Mouse (Mus musculus) kidney, postnatal 36 days (tissue): Measurements from ENCODE around the gene Tmem219.
"Not testable (repeated sequence)": the region's sequence is repeated elsewhere in the genome, so short reads cannot be mapped to it uniquely, and the experiment has no call there.

Experiments
- DNase-seq, 2 experiments: peaks; one replicate each; pipeline ENCODE4 v3.0.0; 2021 to 2022; ENCODE audit warnings: mixed read lengths in 2 of 2

Gene Tmem219

DNA sequence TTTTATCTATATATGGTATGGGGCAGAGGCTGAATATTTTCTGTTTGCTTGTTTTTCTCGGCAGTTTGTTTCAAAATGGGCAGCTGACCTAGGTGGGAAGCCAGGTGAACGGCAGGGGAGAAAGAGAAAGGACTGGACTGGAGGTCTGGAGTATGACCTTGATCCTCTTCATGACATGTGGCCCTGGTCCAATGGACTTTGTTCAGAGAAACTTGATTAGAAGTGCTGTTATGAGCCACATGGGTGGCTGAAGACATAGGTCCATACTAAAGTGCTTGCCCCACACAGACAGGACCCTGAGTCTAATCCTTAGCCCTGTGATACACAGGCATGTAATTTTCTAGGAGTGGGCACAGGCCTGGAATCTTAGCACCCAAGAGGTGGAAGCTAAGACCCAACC is 1.2 kb downstream of the Tmem219 start:
- peak; percentile 71 to 74 for DNase-seq

DNA sequence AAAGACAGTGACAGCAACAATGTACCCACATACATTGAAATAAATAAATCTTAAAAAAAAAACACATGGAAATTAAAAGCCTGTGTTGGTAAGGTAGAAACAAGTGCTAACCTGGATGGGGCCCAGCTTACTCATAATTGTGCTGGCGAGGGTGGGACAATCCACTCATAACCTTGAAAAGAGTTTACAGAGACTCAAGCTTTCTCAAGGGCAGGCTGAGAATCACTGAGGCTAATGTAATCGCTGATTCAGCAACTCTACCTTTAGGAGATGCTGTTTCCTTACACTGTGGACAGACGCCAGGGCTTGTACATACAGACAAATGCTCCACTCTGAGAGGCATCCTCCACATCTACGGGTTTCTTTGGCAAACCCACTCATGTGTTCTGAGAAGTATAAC is 2.7 kb downstream of the Tmem219 start:
- no peak for DNase-seq

DNA sequence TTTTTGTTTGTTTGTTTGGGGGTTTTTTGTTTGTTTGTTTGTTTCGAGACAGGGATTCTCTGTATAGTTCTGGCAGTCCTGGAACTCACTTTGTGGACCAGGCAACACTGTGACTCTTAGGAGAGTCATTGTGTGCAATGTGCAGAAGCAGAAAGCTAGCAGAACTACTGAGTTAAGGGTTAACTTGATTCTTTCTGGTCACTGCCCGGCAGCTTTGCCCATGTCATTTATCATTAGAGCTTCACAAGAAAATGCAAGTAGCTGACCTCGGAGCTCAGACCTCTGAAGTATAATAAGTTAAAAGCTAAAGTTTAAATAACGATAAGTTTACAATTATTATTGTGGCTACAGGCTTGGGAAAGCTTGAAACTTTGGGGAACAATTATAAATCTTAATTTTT is 4.4 kb downstream of the Tmem219 start:
- peak; percentile 35 to 49 for DNase-seq

DNA sequence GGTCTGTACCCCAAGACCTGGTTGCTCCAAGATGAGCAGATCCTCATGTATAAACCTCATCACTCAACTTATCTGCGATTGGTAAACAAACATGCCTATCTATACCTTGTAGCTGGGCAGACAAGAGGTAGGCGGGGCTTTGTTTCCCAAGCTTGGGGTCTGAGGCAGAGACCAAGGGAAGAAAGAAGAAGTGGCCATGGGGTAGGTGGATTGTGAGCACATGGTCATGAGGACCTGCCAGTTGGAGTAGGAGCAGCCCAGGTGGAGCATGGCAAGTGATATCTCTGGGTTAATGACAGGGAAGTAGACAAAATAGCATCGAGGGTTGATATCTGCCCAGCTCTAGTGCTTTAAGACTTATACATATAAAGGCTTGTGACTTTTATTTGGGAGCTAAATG is 7.9 kb downstream of the Tmem219 start:
- no peak for DNase-seq

DNA sequence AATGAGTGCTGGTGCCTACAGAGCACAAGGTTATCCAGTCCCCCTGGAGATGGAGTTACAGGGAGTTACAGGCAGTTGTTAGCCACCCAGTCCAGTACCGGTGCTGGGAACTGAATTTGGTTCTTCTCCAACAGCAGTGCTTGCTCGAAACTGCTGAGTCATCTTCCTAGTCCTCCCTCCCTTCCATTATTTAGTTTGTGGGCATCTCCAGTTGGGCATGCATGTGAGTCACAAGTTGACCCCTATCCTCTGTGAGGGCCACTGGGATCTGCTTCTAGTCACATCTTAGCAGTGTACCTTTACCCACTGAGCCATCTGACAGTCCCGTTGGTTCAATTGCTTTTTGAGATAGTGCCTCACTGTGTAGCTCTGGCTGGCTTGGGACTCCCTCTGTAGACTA is 17.1 kb downstream of the Tmem219 start:
- DNase-seq = no peak

DNA sequence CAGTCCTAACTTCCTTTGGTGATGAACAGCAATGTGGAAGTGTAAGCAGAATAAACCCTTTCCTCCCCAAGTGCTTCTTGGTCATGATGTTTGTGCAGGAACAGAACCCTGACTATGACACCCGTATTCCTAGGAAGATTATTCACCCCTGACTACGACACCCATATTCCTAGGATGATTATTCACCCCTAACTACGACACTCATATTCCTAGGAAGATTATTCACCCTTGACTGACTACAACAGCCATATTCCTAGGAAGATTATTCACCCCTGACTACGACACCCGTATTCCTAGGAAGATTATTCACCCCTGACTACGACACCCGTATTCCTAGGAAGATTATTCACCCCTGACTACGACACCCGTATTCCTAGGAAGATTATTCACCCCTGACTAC is 22.9 kb downstream of the Tmem219 start:
- not testable (repeated sequence) for DNase-seq

DNA sequence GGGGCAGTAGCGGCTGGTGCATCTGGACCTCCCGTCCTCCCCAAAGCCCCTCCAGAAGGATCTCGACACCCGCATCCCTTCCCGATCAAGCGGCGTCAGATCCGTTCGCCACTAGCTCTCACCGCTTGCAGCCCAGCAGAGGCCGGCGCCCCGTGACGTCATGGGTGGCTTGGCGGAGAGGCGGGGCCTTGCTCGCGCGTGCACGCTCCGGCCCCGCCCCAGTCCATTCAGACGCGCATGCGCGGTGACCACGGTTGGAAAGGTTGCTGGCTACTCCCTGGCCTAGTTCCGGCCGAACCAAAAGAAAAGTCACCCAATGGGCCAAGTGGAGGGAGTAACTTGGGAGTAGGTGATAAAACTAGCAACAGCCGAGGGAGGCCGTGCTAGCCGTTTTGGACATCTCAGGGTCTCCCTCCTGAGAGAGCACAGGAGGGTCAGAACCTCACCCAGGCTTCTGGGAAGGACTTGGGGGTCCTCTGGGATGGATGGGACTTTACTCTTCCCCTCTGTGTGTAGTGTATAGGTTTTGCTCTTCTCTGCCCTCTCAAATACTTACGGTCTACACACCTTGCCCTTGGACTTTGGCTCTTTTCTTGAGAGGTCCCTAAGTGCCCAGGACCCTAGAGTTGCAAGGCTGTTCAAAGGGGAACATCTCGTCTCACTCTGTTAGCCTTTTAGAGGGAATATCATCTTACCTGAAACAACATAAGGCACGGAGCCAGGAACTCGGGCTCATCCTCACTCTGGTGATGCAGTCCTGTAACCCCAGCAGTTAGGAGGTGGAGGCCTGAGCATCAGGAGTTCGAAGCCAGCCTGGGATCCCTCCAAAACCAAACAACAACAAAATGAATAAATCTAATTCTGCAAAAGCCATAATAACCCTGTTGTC is 24.4 kb downstream of the Tmem219 start:
- peak; percentile 97 to 100 for DNase-seq

DNA sequence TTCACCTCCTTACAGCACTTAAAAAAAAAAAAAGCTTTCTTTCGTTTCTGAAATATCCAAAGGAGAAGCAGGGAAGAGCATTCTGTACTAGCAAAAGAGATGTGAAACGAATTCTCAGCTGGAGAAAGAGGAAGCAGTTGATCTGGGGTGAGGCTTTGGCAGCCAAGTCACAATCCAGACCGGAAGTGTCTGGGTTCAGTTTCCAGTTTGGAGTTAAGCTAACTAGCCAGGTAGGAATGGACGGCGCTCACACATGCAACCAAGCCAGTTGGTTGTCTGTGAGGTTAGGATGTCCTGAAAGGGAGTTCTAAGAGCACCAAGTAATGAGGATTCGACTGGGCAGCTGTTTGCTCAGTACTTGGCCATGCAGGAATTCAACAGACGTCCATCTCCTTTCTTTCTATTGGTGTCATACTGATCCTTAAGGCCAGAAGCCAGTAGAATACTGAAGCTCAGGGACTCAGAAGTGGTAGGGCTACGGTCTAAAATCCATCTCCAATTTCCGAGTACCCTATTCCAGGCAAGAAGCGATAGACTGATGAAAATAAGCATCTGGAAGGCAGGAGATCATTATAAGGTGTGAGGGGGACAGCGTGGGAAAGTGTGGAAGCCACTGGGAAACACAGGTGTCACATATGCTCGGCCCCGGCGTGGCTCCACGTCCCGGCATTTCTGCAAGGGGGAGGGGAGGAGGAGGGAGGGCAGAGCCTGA is 25.2 kb downstream of the Tmem219 start:
- peak; percentile 34 to 41 for DNase-seq

DNA sequence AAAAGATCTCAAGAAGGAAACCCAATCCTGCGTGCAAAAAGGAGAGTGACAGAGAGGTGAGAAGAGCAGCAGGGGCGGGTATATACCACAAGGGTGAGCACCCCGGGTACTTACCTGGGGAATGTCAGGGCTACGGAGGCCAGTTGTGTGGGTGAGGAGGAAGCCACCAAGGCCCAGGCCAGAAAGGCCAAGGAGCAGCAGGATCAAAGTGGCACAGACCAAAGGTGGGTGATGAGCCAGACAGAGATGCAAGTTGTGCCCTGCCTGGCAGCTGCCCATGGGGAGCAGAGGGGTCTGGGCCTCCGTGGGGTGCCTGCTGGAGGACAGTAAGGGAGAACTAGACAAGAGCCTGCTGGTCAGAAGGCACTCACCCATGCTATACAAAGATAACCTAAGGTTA is 25.8 kb downstream of the Tmem219 start:
- DNase-seq = no peak

DNA sequence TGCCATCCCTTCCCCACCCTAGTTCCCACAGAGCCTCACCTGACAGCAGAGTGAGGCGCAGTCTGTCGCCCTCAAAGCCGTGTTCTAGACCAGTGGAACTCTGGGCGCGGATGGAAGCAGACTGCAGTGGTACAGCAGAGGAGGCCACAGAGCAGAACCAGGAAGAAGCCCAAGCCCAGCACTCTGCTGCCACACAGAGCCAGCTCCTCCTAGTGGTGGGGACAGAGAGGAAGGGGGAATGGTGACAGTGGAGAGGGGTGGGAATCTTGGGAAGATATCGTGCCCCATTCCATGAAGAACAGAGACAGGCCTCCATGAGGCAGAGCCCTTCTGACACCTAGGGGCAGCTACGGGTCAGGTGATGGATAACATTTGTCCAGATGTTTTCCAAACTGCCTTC is 33.9 kb downstream of the Tmem219 start:
- peak; percentile 51 to 58 for DNase-seq

DNA sequence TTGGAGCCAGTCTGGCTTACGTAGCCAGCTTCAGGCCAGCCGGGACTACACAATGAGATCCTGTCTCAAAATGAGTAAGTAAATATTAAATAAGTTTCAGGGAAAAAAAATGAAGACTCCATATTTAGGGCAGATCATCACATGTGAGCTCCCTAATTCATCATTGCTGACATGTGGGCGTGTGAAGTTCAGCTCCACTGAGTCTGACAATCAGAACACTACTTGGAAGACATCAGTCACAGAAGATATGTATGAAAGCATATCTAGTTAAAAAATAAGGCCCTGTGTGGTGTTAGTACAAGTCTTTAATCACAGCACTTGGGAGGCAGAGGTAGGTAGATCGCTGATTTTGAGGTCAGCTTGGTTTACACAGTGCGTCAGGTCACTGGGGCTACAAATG is 35.4 kb downstream of the Tmem219 start:
- no peak for DNase-seq

DNA sequence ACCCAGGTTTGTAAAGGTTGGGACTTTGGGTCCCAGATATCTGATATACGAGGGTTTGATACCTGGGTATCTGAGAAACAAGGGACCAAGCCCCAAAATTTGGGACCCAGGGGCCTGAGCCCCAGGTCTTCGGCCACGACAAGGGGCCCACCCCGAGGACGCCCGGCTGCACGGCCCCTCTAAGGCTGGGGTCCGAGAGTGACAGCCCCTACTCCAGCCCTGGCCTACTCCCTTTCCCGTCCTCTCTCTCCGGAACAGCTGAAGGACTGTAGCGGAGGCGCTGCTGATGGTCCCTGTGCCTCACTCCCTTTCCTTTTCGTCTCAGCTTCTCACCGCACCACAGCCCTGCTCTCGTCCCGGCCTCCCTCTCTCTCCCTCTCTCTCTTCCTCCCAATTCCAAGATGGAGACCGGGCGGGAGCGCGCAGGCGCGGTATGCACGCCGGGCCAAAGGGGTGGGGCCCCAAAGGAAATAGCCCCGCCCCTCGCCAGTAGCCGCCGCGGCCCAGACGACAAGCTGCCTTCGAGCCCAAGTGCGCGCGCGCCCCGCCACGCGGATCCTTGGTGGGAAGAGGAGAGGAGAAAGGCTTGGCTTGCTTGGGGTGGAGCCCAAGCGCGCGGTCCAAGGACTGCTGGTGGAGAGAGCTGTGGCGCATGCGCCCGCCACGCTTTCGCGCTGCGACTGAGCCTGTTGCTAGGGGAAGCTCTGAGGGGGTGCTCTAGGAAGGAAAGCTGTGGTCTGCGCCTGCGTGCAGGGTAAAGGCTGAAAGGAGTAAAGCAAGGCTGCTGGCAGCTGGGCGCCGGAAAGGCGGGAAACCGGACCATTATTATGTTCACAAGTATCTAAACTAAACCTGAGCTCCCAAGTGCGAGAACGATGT is 38.2 kb downstream of the Tmem219 start, which contains the start of gene Taok2:
Gene Taok2 (minus strand): TSS at position 418 of the 879 bp plus-strand sequence.
- DNase-seq = peak; percentile 99

DNA sequence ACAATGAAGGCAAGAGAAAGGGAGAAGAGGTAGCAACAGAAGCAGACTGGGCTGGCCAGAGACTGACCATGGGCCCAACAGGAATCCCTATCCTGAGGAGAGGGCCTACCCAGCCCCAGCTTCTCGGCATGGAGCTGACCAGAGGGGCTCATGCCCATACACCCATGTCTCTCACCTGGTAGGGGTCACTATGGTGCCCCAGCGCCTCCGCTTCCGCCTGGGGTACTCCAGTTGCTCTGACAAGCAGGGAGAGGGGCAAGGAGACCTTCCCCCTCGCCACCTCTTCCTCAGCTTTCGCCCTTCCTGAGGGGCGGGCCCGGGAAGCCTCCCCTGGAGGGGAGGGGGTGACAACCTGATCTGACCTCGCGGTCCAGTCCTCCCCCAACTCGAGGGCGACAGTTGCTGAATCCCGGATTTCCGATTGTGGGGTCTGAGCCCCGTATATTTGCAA is 39.0 kb downstream of the Tmem219 start:
- DNase-seq = peak in 1 of 2 experiments; percentile 36

DNA sequence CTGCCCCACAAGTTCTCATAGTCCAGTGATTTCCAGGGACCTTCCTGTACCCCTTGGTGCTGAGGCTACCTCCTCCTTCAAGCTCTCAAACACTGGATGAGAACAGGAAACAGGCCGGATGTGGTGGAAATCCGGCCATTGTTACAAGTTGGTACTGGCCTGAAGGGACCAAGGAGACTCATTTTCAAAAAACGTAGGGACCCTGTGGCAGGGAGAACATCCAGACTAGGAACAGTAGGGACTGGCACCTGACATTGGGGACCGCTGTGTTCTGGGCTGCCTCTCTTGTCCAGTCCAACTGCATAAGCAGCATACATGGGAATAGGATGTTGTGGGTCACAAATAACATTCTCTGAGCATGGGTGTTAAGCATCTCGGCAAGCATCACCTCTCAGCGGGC is 41.7 kb downstream of the Tmem219 start:
- DNase-seq = peak; percentile 57 to 77

DNA sequence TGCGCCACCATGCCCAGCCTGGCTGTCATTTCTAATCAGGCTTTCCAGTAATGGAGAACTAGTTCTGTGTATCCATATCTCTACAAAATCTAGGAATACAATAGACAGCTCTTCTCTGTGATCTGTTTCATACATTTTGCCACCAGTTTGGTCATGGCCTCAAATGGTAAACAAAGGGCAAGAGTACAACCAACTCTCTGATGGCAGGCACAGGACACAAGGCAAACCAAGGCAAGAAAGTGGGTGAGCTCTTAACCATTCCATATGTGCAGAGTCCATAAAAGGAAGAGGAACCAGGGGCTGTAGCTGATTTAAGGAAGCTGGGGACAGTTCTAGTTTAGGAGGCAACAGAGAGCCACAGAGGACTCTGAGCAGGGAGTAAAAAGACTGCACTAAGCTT is 45.5 kb downstream of the Tmem219 start:
- no peak for DNase-seq

DNA sequence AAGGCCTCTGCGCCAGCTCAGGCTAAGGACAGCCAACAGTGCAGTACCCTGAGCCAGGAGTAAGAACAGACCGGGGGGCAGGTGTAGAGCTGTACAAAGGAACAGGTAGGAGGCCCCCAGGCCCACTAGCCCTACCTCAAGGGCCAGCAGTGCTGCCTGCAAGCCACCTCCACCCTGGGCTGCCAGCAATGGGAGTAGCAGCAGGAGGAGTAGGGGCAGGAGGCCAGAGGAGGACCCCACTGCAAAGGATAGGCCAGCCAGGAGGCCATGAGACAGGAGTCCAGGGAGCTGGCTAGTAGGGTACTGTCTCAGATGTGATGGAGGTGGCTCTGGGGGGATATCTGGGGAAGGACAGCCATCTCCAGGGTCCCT is 52.2 kb downstream of the Tmem219 start:
- no peak for DNase-seq

DNA sequence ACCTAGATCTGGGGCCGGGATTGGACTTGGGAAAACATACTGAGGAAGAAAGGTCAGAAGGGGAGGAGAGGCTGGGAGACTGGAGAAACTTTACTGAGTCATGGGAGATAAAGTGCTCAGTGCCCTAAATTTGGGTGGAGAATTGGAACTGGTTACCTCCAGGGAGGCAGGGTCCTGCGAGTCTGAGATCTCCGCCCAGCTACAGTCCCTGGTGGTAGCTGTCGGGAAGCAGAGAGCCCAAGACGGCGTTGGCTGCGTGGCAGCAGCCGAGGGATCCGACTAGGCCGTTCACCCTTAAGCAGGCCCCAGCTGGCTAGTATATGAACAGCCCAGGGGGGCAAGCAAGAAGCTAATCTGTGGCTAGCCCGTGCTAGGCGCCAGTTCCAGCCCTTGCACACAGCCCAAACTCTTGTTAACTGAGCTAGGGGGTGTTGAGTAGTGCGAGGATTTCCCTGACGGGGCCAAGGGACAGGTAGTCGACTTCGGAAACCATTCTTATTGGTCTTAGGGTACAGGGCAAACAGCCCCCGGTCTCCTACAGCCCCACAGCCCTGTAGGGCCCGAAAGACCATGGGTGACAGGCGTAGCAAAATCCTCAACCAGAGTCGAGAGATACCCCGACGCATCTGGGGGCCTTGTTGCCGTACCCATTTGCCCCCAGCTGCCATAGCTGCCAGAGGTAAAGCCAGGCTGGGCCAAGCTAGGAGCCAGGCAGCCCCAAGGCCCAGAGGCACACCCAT is 52.8 kb downstream of the Tmem219 start:
- DNase-seq = no peak

DNA sequence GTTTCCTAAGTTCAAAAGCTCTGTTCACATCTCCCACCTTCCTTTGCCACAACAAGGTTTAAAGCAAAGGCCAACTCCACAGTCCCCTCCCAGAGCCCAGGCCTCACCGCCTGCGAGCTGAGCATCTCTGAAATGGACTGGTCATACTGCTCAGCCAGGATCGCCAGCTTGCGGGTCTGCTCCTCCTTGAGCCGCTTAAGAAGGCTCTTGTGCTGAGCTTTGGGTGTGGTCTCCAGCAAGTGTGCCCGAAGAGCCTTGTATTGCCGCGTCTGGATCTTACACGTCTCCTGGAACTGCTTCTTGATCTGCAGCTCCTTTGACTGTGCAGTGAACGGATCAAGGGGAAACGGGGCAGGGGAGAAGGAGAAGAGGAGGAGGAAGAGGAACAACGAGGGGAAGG is 54.7 kb downstream of the Tmem219 start:
- no peak for DNase-seq

DNA sequence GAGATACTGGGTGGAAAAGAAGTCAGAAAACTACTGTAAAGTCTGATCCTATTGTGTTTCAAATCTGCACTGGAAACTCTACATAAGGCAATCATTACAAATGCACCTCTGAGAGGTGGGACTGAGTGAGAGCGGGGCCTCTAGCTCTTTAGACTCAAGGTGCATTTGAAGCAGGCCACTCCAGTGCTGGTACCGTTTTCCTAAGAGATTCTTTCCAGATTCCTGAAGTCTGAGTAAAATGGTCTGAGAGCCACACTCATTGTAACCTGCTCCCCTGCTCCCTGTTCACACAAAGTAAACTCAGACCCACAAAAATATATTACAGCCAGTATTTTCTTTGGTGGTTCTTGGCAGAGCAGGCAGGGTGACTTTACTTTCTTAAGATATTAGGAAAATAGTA is 55.2 kb downstream of the Tmem219 start:
- no peak for DNase-seq

DNA sequence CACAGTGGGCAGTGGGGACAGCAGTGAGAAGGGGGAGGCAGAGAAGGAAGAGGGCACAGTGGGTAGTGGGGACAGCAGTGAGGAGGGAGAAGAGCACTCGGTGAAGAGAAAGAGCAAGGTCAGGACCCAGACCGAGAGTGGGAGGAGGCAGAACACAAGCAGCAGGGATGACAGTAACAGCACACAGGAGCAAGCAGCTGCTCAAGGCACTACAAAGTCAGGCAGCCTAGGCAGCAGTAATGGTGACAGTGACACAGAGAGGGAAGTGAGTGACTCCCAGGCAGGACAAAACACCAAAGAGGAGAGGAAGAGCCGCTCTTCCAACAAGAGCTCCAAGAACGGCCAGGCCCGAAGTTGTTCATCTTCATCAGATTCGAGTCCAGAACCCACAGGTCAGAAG is 58.9 kb downstream of the Tmem219 start:
- no peak for DNase-seq

DNA sequence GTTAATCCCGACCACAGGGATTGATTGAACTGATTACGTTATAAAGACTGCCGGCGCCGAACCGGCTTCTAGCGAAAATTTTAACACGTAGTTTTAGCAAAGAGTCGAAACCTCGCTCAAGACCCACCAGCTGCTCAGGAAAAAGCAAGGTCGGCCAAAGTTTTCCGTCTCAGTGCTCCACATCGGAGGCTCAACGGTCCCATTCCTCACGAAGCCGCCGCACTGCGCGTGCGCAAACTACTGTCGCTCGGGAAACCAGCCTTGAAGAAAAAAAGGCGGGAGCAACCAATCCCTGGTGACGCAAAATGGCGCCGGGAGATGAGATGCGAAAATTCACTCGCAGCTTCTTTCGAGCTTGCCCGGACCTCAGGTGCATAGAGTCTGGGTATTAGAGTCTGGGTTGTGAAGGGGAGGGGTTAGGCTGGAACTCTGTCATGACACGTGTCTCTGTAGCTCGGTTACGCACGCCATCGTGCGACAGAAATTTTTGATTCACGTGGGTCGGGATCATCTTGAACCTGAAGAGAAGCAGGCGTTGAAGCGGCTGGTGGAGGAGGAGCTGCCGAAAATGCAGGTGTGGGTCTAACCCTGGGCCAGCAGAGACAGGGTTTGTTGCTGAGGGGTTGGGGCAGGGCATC is 60.5 kb downstream of the Tmem219 start, which contains the start of gene Ino80e:
Gene Ino80e (minus strand): TSS at position 231 of the 638 bp plus-strand sequence.
- peak; percentile 96 to 98 for DNase-seq
